Mouse (Mus musculus): Measurements from ENCODE around the gene Pdcl2. TPM values are rescaled to one million over a fixed set of nuclear protein-coding genes. Genes with fewer than 3 reads are reported as not detected.
A peak's percentile ranks its signal among the peaks of the same experiment; 100 is the strongest.

Pdcl2 gene
- not detected in 2 replicates for polyA plus RNA-seq (2015; fragmentation: Nextera tagmentation; extraction: Ambion mirVana)

GRCm38 (mm10) chr5:76330953-76331352, at the start of gene Pdcl2:
Gene Pdcl2 (minus strand): TSS chr5:76331156.
- DNase-seq (ENCODE audit: low spot score) = no peak

DNA sequence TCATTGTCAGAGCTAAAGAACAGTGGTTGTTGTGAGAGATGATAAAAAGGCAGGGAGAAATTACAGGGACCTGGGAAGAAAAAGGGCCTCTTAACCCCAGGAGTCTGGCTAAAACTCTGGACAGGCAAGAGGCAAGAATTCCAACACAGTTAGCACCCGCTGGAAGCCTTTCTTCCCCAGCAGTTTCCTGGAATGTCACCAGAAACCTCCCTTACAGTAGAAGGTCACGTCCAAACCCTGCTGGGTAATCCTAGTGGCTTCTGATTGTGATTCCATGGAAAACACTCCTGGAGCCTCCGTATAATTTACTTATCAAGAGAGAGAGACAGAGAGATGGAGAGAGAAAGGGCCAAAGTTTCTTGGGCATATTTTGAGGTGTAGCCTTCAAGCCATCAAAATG, 48.3 kb upstream of the Pdcl2 start:
- no peak for DNase-seq (ENCODE audit: low spot score)

DNA sequence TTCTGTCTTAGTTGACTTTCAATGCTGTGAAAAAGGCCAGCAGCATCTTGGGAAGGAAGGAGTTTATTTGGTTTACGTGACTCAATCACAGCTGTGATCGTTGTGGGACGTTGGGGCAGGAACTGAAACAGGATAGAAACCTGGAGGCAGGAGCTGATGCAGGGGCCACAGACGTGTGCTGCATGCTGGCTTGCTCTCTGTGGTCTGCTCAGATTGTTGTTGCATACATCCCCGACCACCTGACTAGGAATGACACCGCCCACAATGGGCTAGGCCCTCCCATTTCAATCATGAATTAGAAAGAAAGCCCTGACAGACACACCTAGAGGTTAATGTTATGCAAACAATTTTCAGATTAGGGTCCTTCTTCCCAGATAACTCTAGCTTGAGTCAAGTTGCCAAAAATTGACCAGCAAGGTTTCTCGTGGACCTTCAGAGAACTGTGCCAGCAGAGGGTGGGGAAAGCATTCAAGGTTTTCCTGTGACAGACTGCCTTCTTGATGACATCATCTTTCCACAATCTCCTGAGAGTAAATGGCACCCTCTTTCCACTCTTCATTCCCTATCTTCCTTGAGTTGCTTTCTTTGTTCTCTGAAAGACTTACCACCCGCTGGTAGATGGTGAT, 38.4 kb upstream of the Pdcl2 start:
- no peak for DNase-seq (ENCODE audit: low spot score)

DNA sequence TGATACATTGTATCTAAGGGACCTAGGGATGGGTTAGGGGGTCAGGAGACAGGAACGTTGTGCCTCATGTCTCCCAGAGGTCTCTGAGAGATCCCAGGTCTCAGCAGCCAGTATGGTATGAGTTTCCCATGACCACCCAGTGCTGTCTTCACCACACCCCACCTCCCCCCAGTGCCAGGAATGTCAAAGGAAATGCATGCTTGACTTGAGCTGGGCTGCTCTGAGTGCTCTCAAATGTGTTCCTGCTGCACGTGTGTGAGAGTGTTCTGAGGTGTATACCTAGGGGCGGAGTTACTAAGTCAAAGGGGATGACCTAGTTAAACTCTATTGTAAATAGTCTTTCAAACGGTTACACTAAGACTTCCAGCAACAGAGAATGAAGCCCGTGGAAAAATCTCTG, 34.5 kb upstream of the Pdcl2 start:
- no peak for DNase-seq (ENCODE audit: low spot score)

DNA sequence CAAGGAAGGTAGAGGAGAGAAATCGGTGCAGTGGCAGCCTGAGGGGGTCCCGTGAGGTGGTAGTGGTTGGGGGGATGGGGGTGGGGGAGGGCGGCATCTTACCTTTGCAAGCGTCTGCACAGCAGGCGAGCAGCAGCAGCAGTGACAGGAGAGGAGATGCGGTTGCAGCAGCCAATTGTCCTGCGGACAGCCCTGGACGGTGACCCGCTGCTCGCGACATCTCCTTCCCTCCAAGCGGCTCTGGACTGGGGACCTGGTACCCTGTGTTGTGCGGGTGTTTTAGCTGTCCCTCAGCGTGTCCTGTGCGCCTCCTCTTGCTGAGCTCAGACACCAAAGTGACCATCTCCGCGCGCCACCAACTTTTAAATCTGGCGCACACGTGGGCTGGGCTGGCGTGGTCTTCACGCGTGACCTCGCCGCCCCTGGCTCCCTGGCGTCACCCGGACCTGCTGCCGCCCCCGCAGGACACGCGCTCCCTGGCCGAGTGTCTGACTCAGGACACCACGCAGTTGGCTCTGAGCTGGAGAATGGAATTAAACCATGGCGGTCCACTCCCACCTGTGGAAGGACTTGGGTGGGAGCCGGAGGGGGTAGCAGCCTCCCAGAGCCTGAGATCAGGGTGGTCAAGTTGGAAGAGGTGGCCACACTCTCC, 32.6 kb upstream of the Pdcl2 start, which contains the start of gene Nmu:
Gene Nmu (minus strand): TSS at position 336 of the 652 bp plus-strand sequence.
- DNase-seq (ENCODE audit: low spot score) = no peak

DNA sequence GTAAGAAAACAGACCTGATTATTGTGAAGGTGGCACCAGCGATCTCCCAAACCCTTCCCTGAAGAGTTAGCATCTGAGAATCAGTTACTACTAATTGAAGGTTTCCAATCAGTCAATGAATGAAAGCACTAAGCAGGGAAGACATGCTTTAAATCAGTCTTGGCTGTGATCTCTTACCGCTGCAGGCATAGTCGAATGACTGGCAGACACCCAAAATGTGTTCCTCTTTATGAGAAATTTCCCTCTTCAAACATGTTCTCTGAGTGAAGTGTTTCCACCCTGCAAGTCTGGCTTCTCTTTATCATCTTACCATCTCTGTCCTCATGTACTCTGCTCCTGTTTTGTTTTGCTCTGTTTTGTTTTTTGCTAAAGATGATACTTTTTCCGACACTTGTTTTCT, 29.8 kb upstream of the Pdcl2 start:
- DNase-seq (ENCODE audit: low spot score) = no peak

GRCm38 (mm10) chr5:76360057-76360456, 29.1 kb upstream of the Pdcl2 start:
- no peak for DNase-seq (ENCODE audit: low spot score)

- no peak for DNase-seq (ENCODE audit: low spot score)
Observed at GRCm38 (mm10) chr5:76351953-76352611, 21.1 kb upstream of the Pdcl2 start.

GRCm38 (mm10) chr5:76351537-76351936, 20.6 kb upstream of the Pdcl2 start:
- no peak for DNase-seq (ENCODE audit: low spot score)

GRCm38 (mm10) chr5:76346137-76346536, 15.2 kb upstream of the Pdcl2 start:
- no peak for DNase-seq (ENCODE audit: low spot score)

DNA sequence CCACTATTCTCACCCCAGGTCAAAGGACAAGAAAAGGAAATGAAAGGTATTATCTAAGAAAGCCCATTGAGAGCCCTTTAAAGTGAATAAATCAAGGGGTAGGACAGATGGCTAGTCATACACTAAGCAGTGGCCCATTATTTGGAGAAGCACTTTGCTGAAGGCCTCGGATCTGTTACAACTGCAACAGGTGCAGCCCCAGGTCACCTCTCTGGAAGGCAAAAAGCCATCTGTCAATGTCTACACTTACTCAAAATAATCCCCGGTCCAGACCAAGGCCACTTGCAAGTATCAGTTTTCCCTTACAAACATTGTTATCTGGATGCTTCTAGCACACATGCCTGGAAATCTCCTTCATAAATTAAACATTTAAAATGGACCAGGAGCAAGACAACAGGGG, 10.0 kb upstream of the Pdcl2 start:
- no peak for DNase-seq (ENCODE audit: low spot score)

DNA sequence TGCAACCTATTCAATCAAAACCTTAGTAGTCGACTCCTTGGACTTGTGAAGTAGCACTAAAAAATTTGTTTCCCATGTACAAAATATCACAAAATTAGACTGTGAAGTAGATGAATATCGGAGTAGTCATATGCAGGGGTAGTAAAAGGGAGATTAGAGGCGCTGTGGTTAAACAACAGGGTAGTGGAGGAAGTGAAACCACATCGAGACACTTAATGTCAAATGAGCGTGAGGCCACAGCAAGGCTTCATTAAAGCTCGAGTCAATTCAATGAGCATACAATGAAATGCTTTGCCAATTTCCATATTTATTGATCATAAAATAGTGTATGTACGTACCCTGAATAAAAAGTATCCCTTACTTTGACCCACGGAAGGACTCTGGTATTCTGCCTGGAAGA, 6.1 kb upstream of the Pdcl2 start:
- no peak for DNase-seq (ENCODE audit: low spot score)

DNA sequence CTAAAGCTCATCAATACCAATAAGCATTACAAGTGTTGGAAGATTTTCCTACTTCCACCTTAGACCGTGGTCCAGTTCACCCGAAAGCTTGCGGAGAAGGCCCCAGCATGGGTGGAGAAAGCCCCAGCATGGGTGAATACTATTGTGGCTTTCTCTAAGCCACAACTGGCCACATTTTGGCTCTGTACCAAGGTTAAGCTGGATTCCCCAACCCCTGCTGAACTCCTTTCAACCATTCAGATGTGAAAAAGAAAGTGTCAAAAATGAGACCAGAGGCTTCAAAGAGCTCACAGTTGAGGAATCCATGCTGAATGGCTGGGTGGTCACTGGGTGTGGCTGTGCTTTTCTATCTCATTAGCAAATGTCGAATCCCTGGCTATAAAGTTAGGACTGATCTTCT, 2.9 kb upstream of the Pdcl2 start:
- no peak for DNase-seq (ENCODE audit: low spot score)

GRCm38 (mm10) chr5:76327296-76327695, 3.7 kb downstream of the Pdcl2 start:
- DNase-seq (ENCODE audit: low spot score) = no peak

DNA sequence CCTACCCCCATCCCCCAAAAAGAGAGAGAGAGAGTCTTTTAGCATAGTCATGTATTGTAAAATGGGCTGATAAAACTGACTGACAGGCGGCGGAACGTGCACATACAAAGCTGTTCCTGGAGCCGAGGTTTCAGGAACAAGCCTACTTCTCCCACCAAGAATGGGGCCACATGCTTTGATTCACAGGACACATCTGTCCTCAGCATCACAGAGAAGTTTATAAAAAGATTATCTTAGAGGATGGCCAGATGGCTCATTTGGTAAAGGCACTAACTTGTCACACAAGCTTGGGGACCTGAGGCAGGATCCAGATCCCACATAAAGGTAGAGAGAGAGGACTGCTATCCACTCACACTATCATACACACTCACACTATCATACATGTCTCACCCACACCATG, 5.8 kb downstream of the Pdcl2 start:
- DNase-seq (ENCODE audit: low spot score) = no peak

DNA sequence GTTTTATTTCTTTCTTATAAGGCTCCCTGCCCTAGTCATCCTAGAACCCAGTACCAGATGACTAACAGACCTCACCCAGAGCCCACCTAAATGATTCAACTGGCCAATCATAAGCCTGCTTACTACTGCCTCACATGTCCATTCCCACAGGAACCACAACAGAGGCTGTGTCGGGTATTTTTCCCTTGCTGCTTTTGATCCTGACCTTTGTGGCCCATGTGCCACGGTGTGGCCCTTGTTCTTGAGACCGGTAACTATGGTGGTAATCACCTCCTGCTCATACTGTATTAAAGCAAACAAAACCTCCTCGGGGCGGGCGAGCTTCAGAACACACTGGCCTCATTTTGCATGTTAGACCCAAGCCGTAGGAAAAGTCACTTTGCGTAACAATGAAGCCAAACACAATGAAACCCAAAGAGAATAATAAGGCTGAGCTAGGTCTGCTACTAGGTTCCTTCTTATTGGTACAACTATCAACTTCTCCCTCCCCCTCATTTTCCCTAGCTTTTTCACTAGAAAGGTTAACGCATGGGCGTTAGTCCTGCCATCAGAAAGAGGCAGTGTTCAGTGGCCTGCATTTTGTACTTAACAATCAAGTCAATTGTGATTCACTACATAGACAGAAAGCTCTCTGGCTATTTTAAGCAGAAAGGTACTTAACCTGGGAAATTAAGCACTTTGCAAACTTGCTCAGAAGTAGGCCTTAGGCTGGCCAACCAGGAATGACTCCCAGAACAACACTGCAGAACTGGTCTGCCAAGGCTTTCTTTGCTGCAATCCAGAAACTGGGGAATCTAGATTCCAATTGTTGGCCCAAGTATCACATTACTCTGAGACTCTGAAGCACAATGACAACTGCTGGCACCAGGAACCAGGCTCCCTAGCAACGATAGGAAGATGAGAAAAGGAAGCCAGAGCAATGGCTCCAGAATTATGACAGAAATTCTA, 9.4 kb downstream of the Pdcl2 start:
- no peak for DNase-seq (ENCODE audit: low spot score)

DNA sequence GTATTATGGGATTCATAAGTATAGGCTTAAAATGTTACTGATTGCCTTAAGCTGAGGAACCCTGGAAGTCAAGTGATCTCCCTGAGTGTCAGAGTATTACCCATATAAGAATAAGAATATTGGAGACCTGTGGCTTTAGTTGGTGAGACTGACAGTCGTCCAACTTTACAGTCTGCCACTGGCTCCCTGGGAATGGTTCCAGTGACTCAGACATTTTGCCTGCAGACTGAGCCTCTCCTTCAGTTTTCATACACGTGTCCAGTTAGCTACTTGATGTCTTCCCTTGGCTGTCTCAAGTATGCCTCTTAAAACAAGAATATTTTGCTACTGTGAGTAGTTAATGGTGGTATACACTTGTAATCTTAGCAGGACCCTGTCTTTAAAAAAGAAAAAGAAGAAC, 22.8 kb downstream of the Pdcl2 start:
- DNase-seq (ENCODE audit: low spot score) = no peak

GRCm38 (mm10) chr5:76306261-76306660, 24.7 kb downstream of the Pdcl2 start:
- DNase-seq (ENCODE audit: low spot score) = no peak

GRCm38 (mm10) chr5:76305616-76306015, 25.3 kb downstream of the Pdcl2 start:
- no peak for DNase-seq (ENCODE audit: low spot score)

DNA sequence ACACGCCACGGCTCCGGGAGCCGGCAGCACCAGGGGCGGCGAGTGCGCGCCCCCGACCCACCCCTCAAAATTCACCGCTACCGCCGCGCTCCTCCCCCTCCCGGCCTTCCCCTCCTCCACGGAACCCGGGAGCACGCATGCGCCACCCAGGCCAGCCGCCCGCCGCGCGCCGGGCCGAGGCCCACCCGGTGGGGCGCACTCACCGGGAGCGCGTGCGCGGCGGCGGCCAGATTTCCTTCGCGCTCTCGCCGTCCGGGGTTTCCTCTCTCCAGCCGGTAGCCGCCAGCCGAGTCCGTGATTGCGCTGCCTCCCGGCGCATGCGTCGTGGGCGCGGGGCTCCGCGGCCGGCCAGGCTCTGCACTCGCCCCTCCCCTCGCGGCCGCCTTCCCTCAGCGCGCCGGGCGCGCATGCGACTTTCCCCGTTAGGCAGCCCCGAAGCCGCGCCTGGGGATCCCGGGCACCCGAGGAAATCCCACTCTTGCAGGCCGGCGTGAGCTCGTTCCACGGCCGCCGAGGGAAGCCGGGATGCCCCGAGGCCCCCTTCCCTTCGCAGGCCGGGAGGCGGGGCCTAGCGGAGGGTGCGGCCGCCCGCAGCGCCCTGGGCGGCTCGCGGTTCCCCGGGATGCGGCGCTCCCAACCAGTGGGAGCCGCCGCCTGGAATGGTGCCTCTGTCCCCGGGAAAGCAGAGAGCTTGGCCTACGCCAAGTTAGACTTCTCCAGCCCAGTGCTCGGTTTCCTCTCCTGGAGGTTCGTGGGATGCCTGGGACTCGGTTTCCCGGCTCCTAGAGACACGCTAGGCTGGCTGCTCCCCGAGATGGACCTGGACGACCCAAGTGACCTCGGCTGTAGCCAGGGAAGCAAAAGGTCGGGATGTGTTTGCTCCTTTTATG, 26.3 kb downstream of the Pdcl2 start, which contains the start of gene Clock:
Gene Clock (minus strand): TSS at position 341 of the 890 bp plus-strand sequence.
- DNase-seq (ENCODE audit: low spot score) = peak; percentile 77
